Mouse (Mus musculus) liver, adult 2 months (tissue): ENCODE measurements around the gene Mmp28.

Experiments
- CTCF ChIP-seq: fragments of 200-500 bp; IDR thresholded peaks from 2 replicates; pipeline ENCODE4 v1.5.1; 2011; ENCODE audit warnings: low read depth, low read length, control low read depth
- POLR2A ChIP-seq: fragments of 200-500 bp; IDR thresholded peaks from 2 replicates; pipeline ENCODE4 v1.6.1; 2011; ENCODE audit warnings: low read length, control low read depth; ENCODE audit not compliant: insufficient read depth; ENCODE audit errors: extremely low read depth

DNA sequence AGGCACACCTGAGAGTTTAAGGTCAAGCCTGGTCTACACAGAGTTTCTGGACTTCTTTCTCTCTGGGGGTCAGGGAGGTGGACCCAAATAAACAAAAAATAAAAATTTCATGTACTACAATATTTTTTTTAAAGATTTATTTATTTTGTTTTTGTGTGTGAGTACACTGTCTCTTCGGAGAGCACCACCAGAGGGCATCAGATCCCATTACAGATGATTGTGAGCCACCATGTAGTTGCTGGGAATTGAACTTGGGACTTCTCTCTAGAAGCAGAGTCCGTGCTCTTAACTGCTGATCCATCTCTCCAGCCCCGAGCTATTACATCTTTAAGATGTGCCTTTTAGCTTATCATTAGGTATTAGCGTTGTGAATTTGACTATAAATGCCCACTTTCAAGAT lies 28.6 kb upstream of the Mmp28 start:
- TF ChIP-seq CTCF (no peak), POLR2A (no peak)
